Comparison of ENCODE assay signal across 27 mouse cellular contexts in the genomic region with DNA sequence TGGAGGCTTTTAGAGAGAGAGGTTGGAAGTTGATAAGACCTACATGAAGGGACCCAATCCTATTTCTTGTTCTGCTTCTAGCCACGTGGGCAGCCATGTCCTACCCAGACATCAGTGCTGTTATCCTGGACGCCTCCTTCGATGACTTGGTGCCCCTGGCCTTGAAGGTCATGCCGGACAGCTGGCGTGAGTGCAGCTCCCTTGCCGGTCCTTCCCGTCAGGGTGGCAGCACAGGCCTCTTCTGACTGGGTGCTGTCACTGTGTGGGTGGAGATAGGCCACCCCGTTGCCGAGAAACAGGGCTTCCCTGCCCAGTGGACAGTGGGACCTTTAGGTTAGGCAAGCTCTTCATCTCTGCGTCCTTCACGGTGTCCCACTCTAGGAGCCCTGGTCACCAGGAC. TPM values are rescaled to one million over a fixed set of nuclear protein-coding genes. Genes with fewer than 3 reads are reported as not detected.
DNase-seq lines count a peak whose midpoint lies in the region; ATAC-seq and TF ChIP-seq lines count a peak whose summit lies in the region.
"Had no signal": no experiment of that assay in that cellular context is flagged by ENCODE, and none has a peak within 500 bp of the region (broad histone marks: within the 10 kb centered on the region; RNA-seq: fewer than 3 reads in every experiment).

No protein-coding gene starts in this region.

- WGBS in intestine, postnatal 0 days, result 92% methylated on average over 11 of the region's 11 CpGs
- 89% methylated on average over 11 of the region's 11 CpGs for WGBS in intestine, embryonic 16.5 days
- WGBS in liver, embryonic 13.5 days (ENCODE audit: insufficient replicate concordance), result 84% methylated on average over 11 of the region's 11 CpGs
- 91% methylated on average over 11 of the region's 11 CpGs for WGBS in liver, embryonic 11.5 days
- 88% methylated on average over 11 of the region's 11 CpGs for WGBS in embryonic facial prominence, embryonic 10.5 days

- H3K4me2 ChIP-seq in intestine, postnatal 0 days (replicated peaks; ENCODE audit: low read depth), result no peak overlapping the region
- no peak overlapping the region for H3K4me2 ChIP-seq in intestine, embryonic 16.5 days (ENCODE audit: low read depth, low read length)
- H3K4me2 ChIP-seq in liver, embryonic 13.5 days, result no peak overlapping the region
- no peak overlapping the region for H3K4me2 ChIP-seq in liver, embryonic 11.5 days
- H3K4me2 ChIP-seq: embryonic facial prominence, embryonic 12.5 days; heart, embryonic 11.5 days; hindbrain, embryonic 14.5 days; intestine, embryonic 15.5 days had no signal

- H3K9me3 ChIP-seq in intestine, postnatal 0 days (ENCODE audit: control insufficient read depth), result no peaks in the 10 kb centered on the region
- no peaks in the 10 kb centered on the region for H3K9me3 ChIP-seq in intestine, embryonic 16.5 days (ENCODE audit: control insufficient read depth, low read length)
- H3K9me3 ChIP-seq in liver, embryonic 13.5 days (replicated peaks), result no peaks in the 10 kb centered on the region
- no peaks in the 10 kb centered on the region for H3K9me3 ChIP-seq in liver, embryonic 11.5 days (ENCODE audit: control insufficient read depth, low read length)
- H3K9me3 ChIP-seq in embryonic facial prominence, embryonic 10.5 days, result no peaks in the 10 kb centered on the region
- H3K9me3 ChIP-seq: embryonic facial prominence, embryonic 12.5 days; hindbrain, embryonic 10.5 days; intestine, embryonic 15.5 days had no signal

- H3K4me1 ChIP-seq in intestine, postnatal 0 days (replicated peaks; ENCODE audit: control insufficient read depth, insufficient read depth, low read length), result no peaks in the 10 kb centered on the region
- H3K4me1 ChIP-seq in intestine, embryonic 16.5 days (ENCODE audit: control insufficient read depth, insufficient read depth, low read length), result peaks cover 28% of the 10 kb centered on the region
- peaks cover 61% of the 10 kb centered on the region for H3K4me1 ChIP-seq in liver, embryonic 13.5 days (replicated peaks)
- peaks cover 39% of the 10 kb centered on the region for H3K4me1 ChIP-seq in liver, embryonic 11.5 days (replicated peaks; ENCODE audit: control insufficient read depth, insufficient read depth, low read length)
- H3K4me1 ChIP-seq in embryonic facial prominence, embryonic 10.5 days, result peaks cover 11% of the 10 kb centered on the region
- H3K4me1 ChIP-seq: embryonic facial prominence, embryonic 12.5 days had no signal

- H3K27me3 ChIP-seq in intestine, postnatal 0 days (replicated peaks; ENCODE audit: control insufficient read depth, insufficient read depth, low read length), result no peaks in the 10 kb centered on the region
- H3K27me3 ChIP-seq in intestine, embryonic 16.5 days (replicated peaks; ENCODE audit: control insufficient read depth, insufficient read depth, low read length), result no peaks in the 10 kb centered on the region
- H3K27me3 ChIP-seq in liver, embryonic 13.5 days, result no peaks in the 10 kb centered on the region
- no peaks in the 10 kb centered on the region for H3K27me3 ChIP-seq in liver, embryonic 11.5 days (replicated peaks; ENCODE audit: control insufficient read depth, insufficient read depth, low read length)
- H3K27me3 ChIP-seq in embryonic facial prominence, embryonic 10.5 days (replicated peaks; ENCODE audit: low read depth, poor library complexity, severe bottlenecking), result no peaks in the 10 kb centered on the region
- H3K27me3 ChIP-seq: CH12.LX; embryonic facial prominence, embryonic 12.5 days; intestine, embryonic 15.5 days; Patski had no signal

- no peak for TF ChIP-seq CTCF in intestine, postnatal 0 days (IDR thresholded peaks at IDR 0.05; ENCODE audit: low read depth)

- H3K36me3 ChIP-seq in intestine, postnatal 0 days (ENCODE audit: control insufficient read depth, insufficient read depth), result peaks cover 71% of the 10 kb centered on the region
- H3K36me3 ChIP-seq in intestine, embryonic 16.5 days (ENCODE audit: control insufficient read depth, insufficient read depth, low read length), result peaks cover 29% of the 10 kb centered on the region
- H3K36me3 ChIP-seq in liver, embryonic 13.5 days, result peaks cover 75% of the 10 kb centered on the region
- peaks cover 42% of the 10 kb centered on the region for H3K36me3 ChIP-seq in liver, embryonic 11.5 days (ENCODE audit: control insufficient read depth, insufficient read depth, low read length)
- peaks cover 80% of the 10 kb centered on the region for H3K36me3 ChIP-seq in embryonic facial prominence, embryonic 10.5 days (replicated peaks)

- H3K9ac ChIP-seq in intestine, postnatal 0 days (ENCODE audit: low read depth, low read length), result no peak overlapping the region
- H3K9ac ChIP-seq in intestine, embryonic 16.5 days (ENCODE audit: low read depth, low read length), result no peak overlapping the region
- H3K9ac ChIP-seq in liver, embryonic 13.5 days, result no peak overlapping the region
- no peak overlapping the region for H3K9ac ChIP-seq in liver, embryonic 11.5 days (ENCODE audit: low read depth, low read length)
- H3K9ac ChIP-seq: embryonic facial prominence, embryonic 12.5 days; hindbrain, embryonic 14.5 days had no signal

- DNase-seq in adrenal gland, adult 2 months, result peak; percentile 51
- no peak for DNase-seq in adrenal gland, postnatal 4 days (ENCODE audit: low spot score in 2 of 2)
- no peak for DNase-seq in liver, embryonic 13.5 days
- DNase-seq in liver, embryonic 11.5 days (ENCODE audit: low spot score), result no peak
- DNase-seq in embryonic facial prominence, embryonic 10.5 days (ENCODE audit: low spot score), result no peak
- DNase-seq: cerebellum, adult 8-10 months; embryo, embryonic 11 days; gastrocnemius, postnatal 10 days; heart, adult 18-20 months had no signal

- H3K4me3 ChIP-seq in intestine, postnatal 0 days (ENCODE audit: low read depth, low read length), result no peak overlapping the region
- H3K4me3 ChIP-seq in intestine, embryonic 16.5 days (ENCODE audit: low read length), result no peak overlapping the region
- H3K4me3 ChIP-seq in liver, embryonic 13.5 days (replicated peaks), result no peak overlapping the region
- H3K4me3 ChIP-seq in liver, embryonic 11.5 days (ENCODE audit: low read depth, low read length), result no peak overlapping the region
- H3K4me3 ChIP-seq in embryonic facial prominence, embryonic 10.5 days, result peak overlapping the region; percentile 5; the same call in 1 of the 2 replicates
- H3K4me3 ChIP-seq: embryonic facial prominence, embryonic 12.5 days; hindbrain, embryonic 10.5 days; intestine, embryonic 15.5 days had no signal

- H3K27ac ChIP-seq in intestine, postnatal 0 days (ENCODE audit: low read depth, low read length), result 0 out of 2 replicates have a peak overlapping the region, but pooled peaks have one; percentile 15
- H3K27ac ChIP-seq in intestine, embryonic 16.5 days (ENCODE audit: low read length), result no peak overlapping the region
- H3K27ac ChIP-seq in liver, embryonic 13.5 days, result peak overlapping the region; percentile 1; the same call in 1 of the 2 replicates
- no peak overlapping the region for H3K27ac ChIP-seq in liver, embryonic 11.5 days (ENCODE audit: low read depth, low read length)
- no peak overlapping the region for H3K27ac ChIP-seq in embryonic facial prominence, embryonic 10.5 days (replicated peaks)
- H3K27ac ChIP-seq: embryonic facial prominence, embryonic 12.5 days; hindbrain, embryonic 14.5 days had no signal

- no peak for ATAC-seq in intestine, postnatal 0 days
- ATAC-seq in intestine, embryonic 16.5 days, result no peak
- no peak for ATAC-seq in liver, embryonic 13.5 days (ENCODE audit: low read depth)
- ATAC-seq in liver, embryonic 11.5 days (replicated peaks; ENCODE audit: low FRiP score), result no peak
- no peak for ATAC-seq in CD4-positive, CD25-positive, alpha-beta regulatory T cell, adult 4 months
- ATAC-seq: activated CD4-positive, CD25-positive, alpha-beta regulatory T cell, adult 4 months; forebrain, embryonic 16.5 days; Patski had no signal

RNA-seq across cellular contexts. Expression of a gene that starts 6.9 kb away (rescaled TPM):
- not detected for total RNA-seq in adrenal gland, adult 2 months (2021)
- polyA plus RNA-seq in adrenal gland, adult 2 months (2012; rRNA removed), result not detected in 2 replicates
- not detected for total RNA-seq in adrenal gland, postnatal 4 days (2021)
- not detected in 2 replicates for polyA plus RNA-seq in intestine, postnatal 0 days (2015; fragmentation: Nextera tagmentation; extraction: Ambion mirVana)
- not detected in 2 replicates for polyA plus RNA-seq in intestine, embryonic 16.5 days (2015; fragmentation: Nextera tagmentation; extraction: Ambion mirVana)
- not detected in 2 replicates for polyA plus RNA-seq in liver, embryonic 13.5 days (2015; fragmentation: Nextera tagmentation; extraction: Ambion mirVana)
- not detected in 2 replicates for polyA plus RNA-seq in liver, embryonic 11.5 days (2014; fragmentation: Nextera tagmentation; extraction: Ambion mirVana)
- polyA plus RNA-seq in embryonic facial prominence, embryonic 10.5 days (2016; fragmentation: Nextera tagmentation; extraction: Ambion mirVana), result not detected in 2 replicates
- not detected for polyA plus RNA-seq in CD4-positive, CD25-positive, alpha-beta regulatory T cell, adult 4 months (2017; shearing (Covaris generic))
- total RNA-seq: CH12.LX; common myeloid progenitor, adult 5-6 weeks; gastrocnemius, postnatal 10 days; gastrocnemius, postnatal 4 days; heart, adult 18-20 months; heart, postnatal 25 days had no signal
- polyA plus RNA-seq: activated CD4-positive, CD25-positive, alpha-beta regulatory T cell, adult 4 months; C2C12; embryonic facial prominence, embryonic 12.5 days; forebrain, embryonic 11.5 days; forebrain, embryonic 16.5 days; frontal cortex, adult 2 months; heart, embryonic 11.5 days; hindbrain, embryonic 10.5 days; hindbrain, embryonic 14.5 days; intestine, embryonic 15.5 days; Patski had no signal

RNA-seq across cellular contexts. Expression of a gene that starts 12.1 kb away (rescaled TPM):
- total RNA-seq in adrenal gland, adult 2 months (2021), result 10 to 100 TPM; 71.8 to 95.8 TPM
- polyA plus RNA-seq in adrenal gland, adult 2 months (2012; rRNA removed), result 219 and 291 TPM in 2 replicates
- 10 to 100 TPM; 92.8 to 96.8 TPM for total RNA-seq in adrenal gland, postnatal 4 days (2021)
- polyA plus RNA-seq in intestine, postnatal 0 days (2015; fragmentation: Nextera tagmentation; extraction: Ambion mirVana), result 101 and 103 TPM in 2 replicates
- polyA plus RNA-seq in intestine, embryonic 16.5 days (2015; fragmentation: Nextera tagmentation; extraction: Ambion mirVana), result 107 and 108 TPM in 2 replicates
- 51.0 and 54.9 TPM in 2 replicates for polyA plus RNA-seq in liver, embryonic 13.5 days (2015; fragmentation: Nextera tagmentation; extraction: Ambion mirVana)
- 71.6 and 79.8 TPM in 2 replicates for polyA plus RNA-seq in liver, embryonic 11.5 days (2014; fragmentation: Nextera tagmentation; extraction: Ambion mirVana)
- 59.4 and 60.0 TPM in 2 replicates for polyA plus RNA-seq in embryonic facial prominence, embryonic 10.5 days (2016; fragmentation: Nextera tagmentation; extraction: Ambion mirVana)
- 10 to 100 TPM; 23.5 to 27.2 TPM for polyA plus RNA-seq in CD4-positive, CD25-positive, alpha-beta regulatory T cell, adult 4 months (2017; shearing (Covaris generic))

RNA-seq across cellular contexts. Expression of a gene that starts 14.1 kb away (rescaled TPM):
- under 1 TPM; 0.23 to 0.35 TPM for total RNA-seq in adrenal gland, adult 2 months (2021)
- 0.42 and 0.52 TPM in 2 replicates for polyA plus RNA-seq in adrenal gland, adult 2 months (2012; rRNA removed)
- total RNA-seq in adrenal gland, postnatal 4 days (2021), result 1 to 10 TPM in 1 of 2 experiments, under 1 TPM in 1; 0.62 to 1.4 TPM
- 0.46 and 0.59 TPM in 2 replicates for polyA plus RNA-seq in intestine, postnatal 0 days (2015; fragmentation: Nextera tagmentation; extraction: Ambion mirVana)
- polyA plus RNA-seq in intestine, embryonic 16.5 days (2015; fragmentation: Nextera tagmentation; extraction: Ambion mirVana), result 0.56 and 0.66 TPM in 2 replicates
- 0.21 and 0.28 TPM in 2 replicates for polyA plus RNA-seq in liver, embryonic 13.5 days (2015; fragmentation: Nextera tagmentation; extraction: Ambion mirVana)
- polyA plus RNA-seq in liver, embryonic 11.5 days (2014; fragmentation: Nextera tagmentation; extraction: Ambion mirVana), result 0.69 and 0.89 TPM in 2 replicates
- polyA plus RNA-seq in embryonic facial prominence, embryonic 10.5 days (2016; fragmentation: Nextera tagmentation; extraction: Ambion mirVana), result 1.5 and 1.6 TPM in 2 replicates
- polyA plus RNA-seq in CD4-positive, CD25-positive, alpha-beta regulatory T cell, adult 4 months (2017; shearing (Covaris generic)), result 1 to 10 TPM; 2.5 to 2.8 TPM
- total RNA-seq: common myeloid progenitor, adult 5-6 weeks; heart, adult 18-20 months had no signal

RNA-seq across cellular contexts. Expression of a gene that starts 15.8 kb away (rescaled TPM):
- total RNA-seq in adrenal gland, adult 2 months (2021), result not detected
- not detected in 2 replicates for polyA plus RNA-seq in adrenal gland, adult 2 months (2012; rRNA removed)
- total RNA-seq in adrenal gland, postnatal 4 days (2021), result not detected
- not detected in 2 replicates for polyA plus RNA-seq in intestine, postnatal 0 days (2015; fragmentation: Nextera tagmentation; extraction: Ambion mirVana)
- polyA plus RNA-seq in intestine, embryonic 16.5 days (2015; fragmentation: Nextera tagmentation; extraction: Ambion mirVana), result 0.16 and 0.23 TPM in 2 replicates
- polyA plus RNA-seq in liver, embryonic 13.5 days (2015; fragmentation: Nextera tagmentation; extraction: Ambion mirVana), result 7.2 and 7.3 TPM in 2 replicates
- polyA plus RNA-seq in liver, embryonic 11.5 days (2014; fragmentation: Nextera tagmentation; extraction: Ambion mirVana), result 12.8 and 13.5 TPM in 2 replicates
- polyA plus RNA-seq in embryonic facial prominence, embryonic 10.5 days (2016; fragmentation: Nextera tagmentation; extraction: Ambion mirVana), result 0.51 and 0.62 TPM in 2 replicates
- polyA plus RNA-seq in CD4-positive, CD25-positive, alpha-beta regulatory T cell, adult 4 months (2017; shearing (Covaris generic)), result not detected
- total RNA-seq: common myeloid progenitor, adult 5-6 weeks; heart, adult 18-20 months; heart, postnatal 25 days had no signal
- polyA plus RNA-seq: C2C12; forebrain, embryonic 16.5 days; Patski had no signal

RNA-seq across cellular contexts. Expression of a gene that starts 20.1 kb away (rescaled TPM):
- 10 to 100 TPM; 12.4 to 12.8 TPM for total RNA-seq in adrenal gland, adult 2 months (2021)
- 13.3 and 15.8 TPM in 2 replicates for polyA plus RNA-seq in adrenal gland, adult 2 months (2012; rRNA removed)
- total RNA-seq in adrenal gland, postnatal 4 days (2021), result 10 to 100 TPM; 14.7 TPM
- polyA plus RNA-seq in intestine, postnatal 0 days (2015; fragmentation: Nextera tagmentation; extraction: Ambion mirVana), result 15.0 and 16.6 TPM in 2 replicates
- polyA plus RNA-seq in intestine, embryonic 16.5 days (2015; fragmentation: Nextera tagmentation; extraction: Ambion mirVana), result 16.8 and 21.3 TPM in 2 replicates
- polyA plus RNA-seq in liver, embryonic 13.5 days (2015; fragmentation: Nextera tagmentation; extraction: Ambion mirVana), result 14.1 and 14.8 TPM in 2 replicates
- polyA plus RNA-seq in liver, embryonic 11.5 days (2014; fragmentation: Nextera tagmentation; extraction: Ambion mirVana), result 23.7 and 25.2 TPM in 2 replicates
- polyA plus RNA-seq in embryonic facial prominence, embryonic 10.5 days (2016; fragmentation: Nextera tagmentation; extraction: Ambion mirVana), result 32.5 and 33.3 TPM in 2 replicates
- polyA plus RNA-seq in CD4-positive, CD25-positive, alpha-beta regulatory T cell, adult 4 months (2017; shearing (Covaris generic)), result 10 to 100 TPM; 80.4 to 86.0 TPM

Comparison
In these comparisons a context has a peak if more than half of its experiments do, and no peak if none do; other contexts are left out.
1. H3K27ac ChIP-seq: peak in intestine, postnatal 0 days (single experiment) and liver, embryonic 13.5 days (single experiment); none in intestine, embryonic 16.5 days (single experiment), liver, embryonic 11.5 days (single experiment) and embryonic facial prominence, embryonic 10.5 days (single experiment).